Mouse (Mus musculus) spleen, adult 2 months (tissue): ENCODE data around the gene Gm8113. TPM values are rescaled to one million over a fixed set of nuclear protein-coding genes. Genes with fewer than 3 reads are reported as not detected.
"Not testable (repeated sequence)": the region's sequence is repeated elsewhere in the genome, so short reads cannot be mapped to it uniquely, and the experiment has no call there.

ENCODE experiments used
- DNase-seq, 2 experiments: peaks; one replicate each; pipeline versions ENCODE4 v3.0.0 to v3.0.0-alpha.2; 2012 to 2021; ENCODE audit warnings: low spot score in 2 of 2, low read depth in 1 of 2
- H3K27ac ChIP-seq: fragments of 200-500 bp; 2 replicates; pipeline ENCODE4 v1.5.1; 2012; ENCODE audit warnings: low read length, inconsistent platforms; ENCODE audit not compliant: insufficient read depth
- H3K27me3 ChIP-seq: fragments of 200-500 bp; 2 replicates; pipeline ENCODE4 v1.6.1; 2012; ENCODE audit warnings: mild to moderate bottlenecking, moderate library complexity, low read length, inconsistent platforms; ENCODE audit not compliant: control insufficient read depth, insufficient read depth
- H3K36me3 ChIP-seq: fragments of 200-500 bp; 2 replicates; pipeline ENCODE4 v1.6.1; 2012; ENCODE audit warnings: mild to moderate bottlenecking, low read length, inconsistent platforms; ENCODE audit not compliant: control insufficient read depth, insufficient read depth
- H3K4me1 ChIP-seq: fragments of 200-500 bp; 2 replicates; pipeline ENCODE4 v1.6.1; 2011; ENCODE audit warnings: inconsistent platforms; ENCODE audit not compliant: control insufficient read depth, insufficient read depth, insufficient read length
- H3K4me3 ChIP-seq: fragments of 200-500 bp; 2 replicates; pipeline ENCODE4 v1.5.1; 2011; ENCODE audit warnings: mild to moderate bottlenecking, inconsistent platforms; ENCODE audit not compliant: insufficient read depth, insufficient read length; ENCODE audit errors: extremely low read depth
- WGBS: fragments of 180-500 bp; shearing (Covaris S2); methylation state at CpG from one replicate; pipeline ENCODE4 v1.1.7; 2018; 5-methylcytosine and 5-hydroxymethylcytosine counted together
- polyA plus RNA-seq: library from polyadenylated mRNA; depleted of rRNA; stranded (reverse); fragments of >200 nt; gene quantifications from 2 replicates; pipeline ENCODE4 v1.2.3, GENCODE M21; 2012; rRNA removed

Gm8113 gene
- polyA plus RNA-seq, 1 experiment = 1.3 TPM

DNA sequence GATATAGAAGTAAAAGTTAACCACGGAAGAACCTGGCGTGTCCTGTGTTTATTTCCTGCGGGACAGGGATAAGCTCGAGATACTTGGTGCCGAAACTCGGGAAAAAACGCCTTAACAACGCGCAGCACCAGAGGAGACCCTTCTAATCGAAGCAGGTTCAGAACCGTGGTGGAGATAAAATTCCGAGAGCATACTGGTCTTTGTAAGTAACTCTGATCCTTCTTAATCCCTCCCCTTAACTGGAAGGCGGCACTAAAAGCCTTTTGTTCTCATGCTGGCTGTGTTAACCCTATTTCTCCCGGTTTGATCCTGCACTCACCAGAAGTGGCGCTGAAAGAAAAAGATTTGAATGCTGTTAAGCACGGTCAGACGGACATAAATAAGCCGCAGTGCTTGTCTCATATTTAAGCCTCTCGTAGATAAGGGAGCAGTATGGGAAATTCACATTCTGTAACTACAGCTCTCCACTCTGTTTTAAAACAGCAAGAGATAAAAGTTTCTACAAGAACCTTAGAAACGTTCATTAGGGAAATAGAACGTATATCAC, 287 bp downstream of the Gm8113 start:
- WGBS = 5% methylated on average over 21 of the region's 21 CpGs
- H3K27ac ChIP-seq, H3K36me3 ChIP-seq, H3K27me3 ChIP-seq, H3K4me1 ChIP-seq, DNase-seq: not testable (repeated sequence)
- peak overlapping the region; percentile 65 for H3K4me3 ChIP-seq

DNA sequence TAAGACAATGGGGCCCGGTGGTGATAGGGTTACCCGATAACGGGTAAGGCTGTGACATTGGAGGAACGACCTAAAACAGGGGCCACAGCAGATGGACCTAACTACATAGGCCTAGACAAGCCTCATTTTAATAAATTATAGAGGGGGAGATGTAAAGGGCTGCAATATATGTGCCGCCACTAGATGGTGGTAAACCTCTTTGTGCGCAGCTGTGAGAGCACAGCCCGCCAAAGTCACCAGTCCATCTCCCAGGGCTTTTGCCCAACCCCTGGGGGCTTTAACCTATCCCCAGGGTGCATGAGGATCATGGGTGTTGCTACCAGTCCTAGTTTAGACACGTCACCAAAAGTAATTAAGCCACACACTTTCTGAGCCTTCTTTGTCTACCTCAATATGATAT, 7.8 kb downstream of the Gm8113 start:
- not testable (repeated sequence) for H3K27me3 ChIP-seq, H3K27ac ChIP-seq, H3K4me1 ChIP-seq, H3K36me3 ChIP-seq, DNase-seq, H3K4me3 ChIP-seq
- 21% methylated on average over 8 of the region's 8 CpGs for WGBS

DNA sequence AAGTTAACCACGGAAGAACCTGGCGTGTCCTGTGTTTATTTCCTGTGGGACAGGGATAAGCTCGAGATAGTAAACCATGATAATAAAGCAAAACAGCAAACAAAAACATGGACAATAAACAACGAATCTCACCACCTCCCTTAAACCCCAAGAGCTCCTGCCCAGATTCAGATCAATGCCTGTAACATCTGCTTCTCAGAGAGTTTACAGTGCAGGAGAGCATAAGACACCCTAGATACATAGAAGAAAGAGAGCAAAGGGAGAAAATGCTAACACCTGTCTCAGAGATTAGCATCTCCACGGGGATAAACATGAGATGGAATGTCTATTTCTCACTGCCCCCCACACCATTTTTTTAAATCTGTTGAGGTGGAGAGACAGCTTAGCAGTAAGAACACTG, 8.2 kb downstream of the Gm8113 start:
- 53% methylated on average over 5 of the region's 5 CpGs for WGBS
- not testable (repeated sequence) for H3K4me3 ChIP-seq, H3K27ac ChIP-seq, H3K27me3 ChIP-seq, DNase-seq, H3K4me1 ChIP-seq, H3K36me3 ChIP-seq

DNA sequence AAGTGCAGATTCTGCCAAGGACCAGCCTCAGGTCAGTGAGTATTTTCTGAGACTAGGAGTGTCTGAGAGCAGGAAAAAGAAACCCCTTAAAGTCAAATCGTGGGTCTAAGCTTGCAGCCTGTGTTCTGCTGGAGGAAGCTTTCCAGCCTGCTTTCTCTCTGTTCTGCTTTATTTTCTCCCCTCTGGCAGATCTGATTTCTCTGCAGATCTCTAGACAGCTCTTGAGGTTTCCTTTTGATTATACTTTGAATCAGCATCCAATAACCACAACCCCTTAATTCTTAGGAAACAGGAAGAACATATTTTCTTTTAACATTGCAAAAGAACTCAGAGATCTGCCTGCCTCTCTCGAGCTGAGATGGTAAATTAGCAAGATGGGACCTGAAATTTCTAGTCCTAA, 28.2 kb downstream of the Gm8113 start:
- not testable (repeated sequence) for H3K27ac ChIP-seq, DNase-seq, H3K4me3 ChIP-seq, H3K27me3 ChIP-seq, H3K4me1 ChIP-seq, H3K36me3 ChIP-seq
- 3% methylated on average over 2 of the region's 2 CpGs for WGBS

DNA sequence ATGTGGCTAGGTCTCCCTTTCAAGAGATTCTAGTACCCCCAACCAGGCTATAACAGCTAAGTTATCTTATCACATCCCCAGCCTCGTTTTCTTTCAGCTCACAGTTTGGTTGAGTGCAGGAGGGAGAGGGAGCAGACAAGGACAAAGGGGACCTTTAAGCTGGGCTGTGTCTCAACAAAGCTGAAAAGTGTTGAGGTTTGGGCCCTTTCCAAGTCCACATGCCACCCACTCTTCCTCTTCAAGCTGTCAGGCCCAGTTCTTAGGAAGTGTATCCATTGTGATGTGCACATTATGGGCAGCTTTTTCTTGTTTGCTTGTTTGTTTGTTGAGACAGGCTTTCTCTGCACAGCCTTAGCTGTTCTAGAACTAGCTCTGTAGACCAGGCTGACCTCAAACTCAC, 29.9 kb downstream of the Gm8113 start:
- DNase-seq, H3K4me3 ChIP-seq, H3K4me1 ChIP-seq, H3K27me3 ChIP-seq, H3K27ac ChIP-seq, H3K36me3 ChIP-seq: not testable (repeated sequence)
- no CpG with 5 or more reads among the region's 1 CpGs for WGBS

DNA sequence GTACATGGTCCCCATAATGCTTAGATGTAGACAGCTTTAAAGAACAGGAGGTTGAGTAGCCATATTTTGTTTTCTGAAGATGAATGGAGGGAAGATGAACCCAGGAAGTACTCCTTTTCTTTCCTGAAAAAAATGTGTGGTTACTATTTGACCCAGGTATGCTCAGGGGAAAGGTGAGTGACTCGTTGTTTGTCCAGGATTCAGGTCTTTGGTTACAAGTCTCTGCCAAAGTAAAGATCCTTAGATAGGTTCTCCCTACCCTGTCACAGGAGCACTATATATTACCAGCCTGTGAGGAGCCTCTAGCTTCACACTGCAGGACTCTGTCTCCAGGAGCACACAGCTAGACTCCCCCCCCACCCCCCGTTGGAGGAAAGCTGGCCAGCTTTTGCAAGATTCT, 31.6 kb downstream of the Gm8113 start, which contains the start of gene Ang5:
Gene Ang5 (plus strand): TSS at position 301 of the 400 bp plus-strand sequence.
- not testable (repeated sequence) for H3K27ac ChIP-seq, H3K36me3 ChIP-seq, H3K4me1 ChIP-seq, H3K4me3 ChIP-seq, DNase-seq, H3K27me3 ChIP-seq
- WGBS = no CpG with 5 or more reads among the region's 2 CpGs

Other genes with a start within 250 kb of the Gm8113 start
- gene Gm8165, start 248.2 kb upstream of the Gm8113 start, polyA plus RNA-seq = not detected in 2 replicates
- 0.26 TPM in 1 of 2 replicates, not detected in the other for gene Gm7324, start 227.6 kb upstream of the Gm8113 start, polyA plus RNA-seq
- gene Gm16506, start 197.9 kb upstream of the Gm8113 start, polyA plus RNA-seq = not detected in 2 replicates
- gene Gm6526, start 177.5 kb upstream of the Gm8113 start, polyA plus RNA-seq = not detected in 2 replicates
- 0.11 and 0.18 TPM in 2 replicates for gene Gm8180, start 140.6 kb upstream of the Gm8113 start, polyA plus RNA-seq
- gene Ear1, start 49.9 kb upstream of the Gm8113 start, polyA plus RNA-seq = 7.8 and 21.6 TPM in 2 replicates
- gene Ear10, start 1.8 kb upstream of the Gm8113 start, polyA plus RNA-seq = not detected in 2 replicates
- gene Ang5, start 31.7 kb downstream of the Gm8113 start, polyA plus RNA-seq = not detected in 2 replicates
- not detected in 2 replicates for gene Ang6, start 76.9 kb downstream of the Gm8113 start, polyA plus RNA-seq
- 65.0 and 69.1 TPM in 2 replicates for gene Ear2, start 177.3 kb downstream of the Gm8113 start, polyA plus RNA-seq
- gene Gm3327, start 198.5 kb downstream of the Gm8113 start, polyA plus RNA-seq = not detected in 2 replicates